Mouse (Mus musculus) midbrain, embryonic 13.5 days (tissue): ENCODE results near the gene Atp1a4. TPM values are rescaled to one million over a fixed set of nuclear protein-coding genes. Genes with fewer than 3 reads are reported as not detected.

Source experiments
- ATAC-seq: fragments of 200-750 bp; cut with Nextera tagmentation; 2 replicates; pipeline ENCODE4 v1.8.0; 2017; ENCODE audit warnings: mild to moderate bottlenecking, moderate TSS enrichment, moderate library complexity
- H3K27ac ChIP-seq: fragments of 300-500 bp; sonication (generic); 2 replicates; pipeline ENCODE4 v1.5.1; 2015; ENCODE audit warnings: inconsistent platforms, mild to moderate bottlenecking, moderate library complexity
- H3K27me3 ChIP-seq: fragments of 300-500 bp; sonication (generic); 2 replicates; pipeline ENCODE4 v1.6.1; 2015; ENCODE audit warnings: mild to moderate bottlenecking, inconsistent platforms
- H3K36me3 ChIP-seq: fragments of 300-500 bp; sonication (generic); 2 replicates; pipeline ENCODE4 v1.6.1; 2015; ENCODE audit warnings: mild to moderate bottlenecking, inconsistent platforms
- H3K4me1 ChIP-seq: fragments of 300-500 bp; sonication (generic); replicated peaks from 2 replicates; pipeline ENCODE4 v1.6.1; 2015; ENCODE audit warnings: inconsistent platforms
- H3K4me2 ChIP-seq: fragments of 300-500 bp; sonication (generic); replicated peaks from 2 replicates; pipeline ENCODE4 v1.6.1; 2015; ENCODE audit warnings: moderate library complexity, mild to moderate bottlenecking, inconsistent platforms
- H3K4me3 ChIP-seq: fragments of 300-500 bp; sonication (generic); replicated peaks from 2 replicates; pipeline ENCODE4 v1.5.1; 2015; ENCODE audit warnings: mild to moderate bottlenecking, inconsistent platforms
- H3K9ac ChIP-seq: fragments of 300-500 bp; sonication (generic); replicated peaks from 2 replicates; pipeline ENCODE4 v1.6.1; 2015; ENCODE audit warnings: mild to moderate bottlenecking, inconsistent platforms
- H3K9me3 ChIP-seq: fragments of 300-500 bp; sonication (generic); 2 replicates; pipeline ENCODE4 v1.6.1; 2016; ENCODE audit warnings: mild to moderate bottlenecking, inconsistent platforms
- WGBS: fragments of 180-500 bp; shearing (Covaris S2); methylation state at CpG from one replicate; pipeline ENCODE4 v1.1.7; 2015; 5-methylcytosine and 5-hydroxymethylcytosine counted together
- polyA plus RNA-seq: library from polyadenylated mRNA; unstranded; fragments of >200 nt; fragmentation: Nextera tagmentation; extraction: Ambion mirVana; gene quantifications from 2 replicates; pipeline ENCODE4 v1.2.1, GENCODE M21; 2015

Atp1a4 gene
- polyA plus RNA-seq, 1 experiment from 2014 or later: not detected

- H3K36me3 ChIP-seq: peaks cover 64% of the 10 kb centered on the region
- H3K4me2 ChIP-seq: no peak overlapping the region
- H3K4me3 ChIP-seq: no peak overlapping the region
- H3K9ac ChIP-seq: no peak overlapping the region
- WGBS: 95% methylated on average over 6 of the region's 6 CpGs
- no peaks in the 10 kb centered on the region for H3K9me3 ChIP-seq
- H3K27ac ChIP-seq: no peak overlapping the region
- ATAC-seq: no peak
- no peaks in the 10 kb centered on the region for H3K27me3 ChIP-seq
- H3K4me1 ChIP-seq: no peaks in the 10 kb centered on the region
Measured at GRCm38 (mm10) chr1:172183056-172183455, 75.2 kb downstream of the Atp1a4 start.

GRCm38 (mm10) chr1:172181777-172182176, 76.4 kb downstream of the Atp1a4 start:
- Histone ChIP-seq H3K9ac (no peak overlapping the region), H3K27me3 (no peaks in the 10 kb centered on the region), H3K36me3 (peaks cover 59% of the 10 kb centered on the region), H3K9me3 (no peaks in the 10 kb centered on the region), H3K4me2 (no peak overlapping the region), H3K27ac (no peak overlapping the region), H3K4me1 (no peaks in the 10 kb centered on the region), H3K4me3 (no peak overlapping the region)
- WGBS: 92% methylated on average over 3 of the region's 3 CpGs
- no peak for ATAC-seq

GRCm38 (mm10) chr1:172180881-172181280, 77.3 kb downstream of the Atp1a4 start:
- 92% methylated on average over 4 of the region's 4 CpGs for WGBS
- H3K4me1 ChIP-seq: no peaks in the 10 kb centered on the region
- H3K9ac ChIP-seq: no peak overlapping the region
- no peak overlapping the region for H3K4me2 ChIP-seq
- H3K27me3 ChIP-seq: no peaks in the 10 kb centered on the region
- no peak overlapping the region for H3K4me3 ChIP-seq
- no peaks in the 10 kb centered on the region for H3K9me3 ChIP-seq
- H3K27ac ChIP-seq: no peak overlapping the region
- peaks cover 54% of the 10 kb centered on the region for H3K36me3 ChIP-seq
- ATAC-seq: no peak

GRCm38 (mm10) chr1:172179102-172179501, 79.1 kb downstream of the Atp1a4 start:
- H3K4me2 ChIP-seq: no peak overlapping the region
- ATAC-seq: no peak
- no peak overlapping the region for H3K27ac ChIP-seq
- H3K4me1 ChIP-seq: no peaks in the 10 kb centered on the region
- peaks cover 64% of the 10 kb centered on the region for H3K36me3 ChIP-seq
- no peak overlapping the region for H3K9ac ChIP-seq
- no peaks in the 10 kb centered on the region for H3K9me3 ChIP-seq
- no peak overlapping the region for H3K4me3 ChIP-seq
- WGBS: 91% methylated on average over 7 of the region's 7 CpGs
- H3K27me3 ChIP-seq: no peaks in the 10 kb centered on the region

GRCm38 (mm10) chr1:172177791-172178190, 80.4 kb downstream of the Atp1a4 start:
- ATAC-seq: no peak
- H3K4me2 ChIP-seq: no peak overlapping the region
- peaks cover 74% of the 10 kb centered on the region for H3K36me3 ChIP-seq
- H3K9me3 ChIP-seq: no peaks in the 10 kb centered on the region
- H3K27ac ChIP-seq: no peak overlapping the region
- H3K9ac ChIP-seq: no peak overlapping the region
- H3K4me1 ChIP-seq: no peaks in the 10 kb centered on the region
- WGBS: 90% methylated on average over 7 of the region's 7 CpGs
- H3K27me3 ChIP-seq: no peaks in the 10 kb centered on the region
- H3K4me3 ChIP-seq: no peak overlapping the region

Other genes with a start within 250 kb of the Atp1a4 start
- 57.1 and 60.0 TPM in 2 replicates for gene Vangl2, start 230.0 kb downstream of the Atp1a4 start, polyA plus RNA-seq
- gene Nhlh1, start 200.8 kb downstream of the Atp1a4 start, polyA plus RNA-seq: 7.7 and 8.9 TPM in 2 replicates
- 190 and 202 TPM in 2 replicates for gene Copa, start 175.9 kb downstream of the Atp1a4 start, polyA plus RNA-seq
- 126 and 129 TPM in 2 replicates for gene Ncstn, start 175.6 kb downstream of the Atp1a4 start, polyA plus RNA-seq
- gene Pex19, start 131.7 kb downstream of the Atp1a4 start, polyA plus RNA-seq: 171 and 172 TPM in 2 replicates
- 106 and 109 TPM in 2 replicates for gene Dcaf8, start 110.3 kb downstream of the Atp1a4 start, polyA plus RNA-seq
- 398 and 406 TPM in 2 replicates for gene Pea15a, start 51.6 kb downstream of the Atp1a4 start, polyA plus RNA-seq
- gene Casq1, start 38.5 kb downstream of the Atp1a4 start, polyA plus RNA-seq: 1.3 and 1.8 TPM in 2 replicates
- 90.3 and 112 TPM in 2 replicates for gene Igsf8, start 3.2 kb upstream of the Atp1a4 start, polyA plus RNA-seq
- 25.3 and 25.8 TPM in 2 replicates for gene Atp1a2, start 39.6 kb upstream of the Atp1a4 start, polyA plus RNA-seq
- 3.6 and 3.9 TPM in 2 replicates for gene Kcnj9, start 70.9 kb upstream of the Atp1a4 start, polyA plus RNA-seq
- gene Kcnj10, start 82.8 kb upstream of the Atp1a4 start, polyA plus RNA-seq: 0.98 TPM in 2 replicates
- gene Pigm, start 118.1 kb upstream of the Atp1a4 start, polyA plus RNA-seq: 4.9 and 5.7 TPM in 2 replicates
- 0.31 TPM in 1 of 2 replicates, not detected in the other for gene Slamf9, start 216.9 kb upstream of the Atp1a4 start, polyA plus RNA-seq
- gene Igsf9, start 223.4 kb upstream of the Atp1a4 start, polyA plus RNA-seq: 89.0 and 94.9 TPM in 2 replicates
- gene Tagln2, start 241.6 kb upstream of the Atp1a4 start, polyA plus RNA-seq: 44.0 and 49.9 TPM in 2 replicates